Mouse (Mus musculus) heart, adult 2 months (tissue): ENCODE data around the gene Cntln.

ENCODE experiments used
- CTCF ChIP-seq: fragments of 200-600 bp; IDR thresholded peaks from 2 replicates; pipeline ENCODE4 v1.8.1; 2022; ENCODE audit warnings: antibody characterized with exemption, mild to moderate bottlenecking, moderate library complexity
- EP300 ChIP-seq: fragments of 200-500 bp; IDR thresholded peaks from 2 replicates; pipeline ENCODE4 v1.6.1; 2011; ENCODE audit warnings: low read depth, low read length, control low read depth; ENCODE audit not compliant: insufficient read depth
- POLR2A ChIP-seq: fragments of 200-500 bp; IDR thresholded peaks from 2 replicates; pipeline ENCODE4 v1.6.1; 2011; ENCODE audit warnings: mild to moderate bottlenecking, low read depth, low read length, control low read depth; ENCODE audit not compliant: insufficient read depth

- TF ChIP-seq CTCF (no peak), POLR2A (no peak), EP300 (no peak)
Observed at GRCm38 (mm10) chr4:85178394-85179051, 294.4 kb downstream of the Cntln start.
